Mouse (Mus musculus) adrenal gland, postnatal 25 days (tissue): ENCODE results near the gene Mrps31. TPM values are rescaled to one million over a fixed set of nuclear protein-coding genes. Genes with fewer than 3 reads are reported as not detected.

Experiments
- total RNA-seq: library from RNA; stranded (reverse); gene quantifications from 2 replicates; pipeline ENCODE4 v1.2.3, GENCODE M21; 2021

The Mrps31 gene
- total RNA-seq, 1 experiment from 2014 or later: 38.0 TPM

Other genes starting within 250 kb of the Mrps31 start
- gene Nek3, start 244.9 kb upstream of the Mrps31 start, total RNA-seq: 6.6 and 7.8 TPM in 2 replicates
- gene Ckap2, start 225.5 kb upstream of the Mrps31 start, total RNA-seq: 7.6 and 10.7 TPM in 2 replicates
- gene Vps36, start 218.6 kb upstream of the Mrps31 start, total RNA-seq: 35.5 and 40.7 TPM in 2 replicates
- gene Thsd1, start 184.0 kb upstream of the Mrps31 start, total RNA-seq: 3.7 and 4.3 TPM in 2 replicates
- not detected in 2 replicates for gene Tpte, start 127.9 kb upstream of the Mrps31 start, total RNA-seq
- 16.7 and 18.3 TPM in 2 replicates for gene Slc25a15, start 12.8 kb upstream of the Mrps31 start, total RNA-seq